Mouse (Mus musculus) neural tube, embryonic 12.5 days (tissue): ENCODE results near the gene Sri. TPM values are rescaled to one million over a fixed set of nuclear protein-coding genes. Genes with fewer than 3 reads are reported as not detected.
"Not testable (repeated sequence)": the region's sequence is repeated elsewhere in the genome, so short reads cannot be mapped to it uniquely, and the experiment has no call there.

ENCODE experiments used
- ATAC-seq: fragments of 200-750 bp; cut with Nextera tagmentation; 2 replicates; pipeline ENCODE4 v1.8.0; 2017; ENCODE audit warnings: low read depth, mild to moderate bottlenecking, moderate TSS enrichment, moderate library complexity; ENCODE audit not compliant: low FRiP score
- H3K27ac ChIP-seq: fragments of 300-500 bp; sonication (generic); 2 replicates; pipeline ENCODE4 v1.5.1; 2016
- H3K27me3 ChIP-seq: fragments of 300-500 bp; sonication (generic); replicated peaks from 2 replicates; pipeline ENCODE4 v1.6.1; 2016; ENCODE audit warnings: mild to moderate bottlenecking
- H3K36me3 ChIP-seq: fragments of 300-500 bp; sonication (generic); 2 replicates; pipeline ENCODE4 v1.6.1; 2016; ENCODE audit warnings: mild to moderate bottlenecking
- H3K4me1 ChIP-seq: fragments of 300-500 bp; sonication (generic); 2 replicates; pipeline ENCODE4 v1.6.1; 2016
- H3K4me2 ChIP-seq: fragments of 300-500 bp; sonication (generic); replicated peaks from 2 replicates; pipeline ENCODE4 v1.6.1; 2016; ENCODE audit warnings: mild to moderate bottlenecking
- H3K4me3 ChIP-seq: fragments of 300-500 bp; sonication (generic); 2 replicates; pipeline ENCODE4 v1.5.1; 2016
- H3K9ac ChIP-seq: fragments of 300-500 bp; sonication (generic); 2 replicates; pipeline ENCODE4 v1.6.1; 2016; ENCODE audit warnings: mild to moderate bottlenecking
- H3K9me3 ChIP-seq: fragments of 300-500 bp; sonication (generic); 2 replicates; pipeline ENCODE4 v1.6.1; 2016; ENCODE audit warnings: mild to moderate bottlenecking
- WGBS: fragments of 180-500 bp; shearing (Covaris S2); methylation state at CpG from one replicate; pipeline ENCODE4 v1.1.7; 2016; 5-methylcytosine and 5-hydroxymethylcytosine counted together
- polyA plus RNA-seq: library from polyadenylated mRNA; unstranded; fragments of >200 nt; fragmentation: Nextera tagmentation; extraction: Ambion mirVana; gene quantifications from 2 replicates; pipeline ENCODE4 v1.2.1, GENCODE M21; 2016

The Sri gene
- 164 and 171 TPM in 2 replicates for polyA plus RNA-seq

- 86% methylated on average over 6 of the region's 6 CpGs for WGBS
- Histone ChIP-seq H3K9me3 (no peaks in the 10 kb centered on the region), H3K27me3 (no peaks in the 10 kb centered on the region), H3K27ac (no peak within 1 kb of the TSS), H3K9ac (no peak within 1 kb of the TSS), H3K36me3 (no peaks in the 10 kb centered on the region), H3K4me3 (no peak within 1 kb of the TSS), H3K4me1 (no peaks in the 10 kb centered on the region), H3K4me2 (no peak within 1 kb of the TSS)
- ATAC-seq = no peak
Measured at GRCm38 (mm10) chr5:8045855-8046254, at the start of gene Sri. Gene Sri (plus strand): TSS chr5:8046078.

- Histone ChIP-seq H3K4me1 (no peaks in the 10 kb centered on the region), H3K27me3 (no peaks in the 10 kb centered on the region), H3K9me3 (no peaks in the 10 kb centered on the region), H3K27ac (no peak overlapping the region), H3K36me3 (no peaks in the 10 kb centered on the region), H3K9ac (no peak overlapping the region), H3K4me2 (no peak overlapping the region), H3K4me3 (no peak overlapping the region)
- ATAC-seq = peak; percentile 48; the same call in 1 of the 2 replicates
- 61% methylated on average over 8 of the region's 8 CpGs for WGBS
Measured at GRCm38 (mm10) chr5:7996401-7997044, 49.4 kb upstream of the Sri start.

GRCm38 (mm10) chr5:7997086-7997485 lies 48.8 kb upstream of the Sri start:
- no peaks in the 10 kb centered on the region for H3K27me3 ChIP-seq
- H3K4me3 ChIP-seq = no peak overlapping the region

GRCm38 (mm10) chr5:8000466-8000865 lies 45.4 kb upstream of the Sri start:
- Histone ChIP-seq H3K9me3 (no peaks in the 10 kb centered on the region), H3K36me3 (no peaks in the 10 kb centered on the region), H3K9ac (no peak overlapping the region), H3K4me3 (no peak overlapping the region), H3K27me3 (no peaks in the 10 kb centered on the region), H3K27ac (no peak overlapping the region), H3K4me1 (no peaks in the 10 kb centered on the region), H3K4me2 (no peak overlapping the region)
- ATAC-seq = no peak
- WGBS = 88% methylated on average over 10 of the region's 10 CpGs

More at GRCm38 (mm10) chr5:7997086-7997485, 48.8 kb upstream of the Sri start:
- Histone ChIP-seq H3K27ac (no peak overlapping the region), H3K9me3 (no peaks in the 10 kb centered on the region), H3K36me3 (no peaks in the 10 kb centered on the region), H3K9ac (no peak overlapping the region), H3K4me1 (no peaks in the 10 kb centered on the region), H3K4me2 (no peak overlapping the region)
- 95% methylated on average over 2 of the region's 2 CpGs for WGBS
- ATAC-seq = no peak

GRCm38 (mm10) chr5:8002827-8003226 lies 43.1 kb upstream of the Sri start:
- no peak for ATAC-seq
- H3K9ac ChIP-seq = no peak overlapping the region
- H3K27ac ChIP-seq = no peak overlapping the region
- H3K4me3 ChIP-seq = no peak overlapping the region
- H3K9me3 ChIP-seq = no peaks in the 10 kb centered on the region
- no peaks in the 10 kb centered on the region for H3K36me3 ChIP-seq
- H3K4me2 ChIP-seq = no peak overlapping the region
- H3K4me1 ChIP-seq = no peaks in the 10 kb centered on the region
- H3K27me3 ChIP-seq = no peaks in the 10 kb centered on the region

- H3K9ac ChIP-seq = no peak overlapping the region
Measured at GRCm38 (mm10) chr5:8013276-8013675, 32.6 kb upstream of the Sri start.

GRCm38 (mm10) chr5:8034596-8034995 lies 11.3 kb upstream of the Sri start:
- H3K9ac ChIP-seq, H3K9me3 ChIP-seq, H3K4me1 ChIP-seq, H3K27me3 ChIP-seq, ATAC-seq, H3K4me3 ChIP-seq, H3K4me2 ChIP-seq, H3K36me3 ChIP-seq, H3K27ac ChIP-seq: not testable (repeated sequence)
- 92% methylated on average over 6 of the region's 6 CpGs for WGBS

More at GRCm38 (mm10) chr5:8013276-8013675, 32.6 kb upstream of the Sri start:
- 82% methylated on average over 3 of the region's 3 CpGs for WGBS
- Histone ChIP-seq H3K36me3 (no peaks in the 10 kb centered on the region), H3K9me3 (peaks cover 9% of the 10 kb centered on the region; the same call in 1 of the 2 replicates), H3K4me2 (no peak overlapping the region), H3K27me3 (no peaks in the 10 kb centered on the region), H3K4me3 (no peak overlapping the region), H3K27ac (no peak overlapping the region), H3K4me1 (no peaks in the 10 kb centered on the region)
- no peak for ATAC-seq

GRCm38 (mm10) chr5:8053827-8054226 lies 7.9 kb downstream of the Sri start:
- Histone ChIP-seq H3K27me3 (no peaks in the 10 kb centered on the region), H3K4me3 (no peak overlapping the region), H3K9ac (no peak overlapping the region), H3K4me2 (no peak overlapping the region), H3K36me3 (no peaks in the 10 kb centered on the region), H3K27ac (no peak overlapping the region), H3K9me3 (no peaks in the 10 kb centered on the region), H3K4me1 (peaks cover 5% of the 10 kb centered on the region; the same call in 1 of the 2 replicates)
- WGBS = 94% methylated on average over 4 of the region's 4 CpGs
- ATAC-seq = no peak

GRCm38 (mm10) chr5:8055721-8056129 lies 9.8 kb downstream of the Sri start:
- H3K4me1 ChIP-seq = peaks cover 5% of the 10 kb centered on the region; the same call in 1 of the 2 replicates
- peak overlapping the region; percentile 62 for H3K4me2 ChIP-seq
- H3K27ac ChIP-seq = no peak overlapping the region
- no peaks in the 10 kb centered on the region for H3K36me3 ChIP-seq
- ATAC-seq = peak; percentile 25
- no peaks in the 10 kb centered on the region for H3K9me3 ChIP-seq
- no peaks in the 10 kb centered on the region for H3K27me3 ChIP-seq
- peak overlapping the region; percentile 57 for H3K4me3 ChIP-seq
- WGBS = 41% methylated on average over 8 of the region's 8 CpGs
- peak overlapping the region; percentile 86 for H3K9ac ChIP-seq

GRCm38 (mm10) chr5:8056141-8057017 lies 10.5 kb downstream of the Sri start:
- no peaks in the 10 kb centered on the region for H3K27me3 ChIP-seq
- ATAC-seq = peak; percentile 98
- H3K4me1 ChIP-seq = peaks cover 5% of the 10 kb centered on the region; the same call in 1 of the 2 replicates
- H3K36me3 ChIP-seq = no peaks in the 10 kb centered on the region
- peak overlapping the region; percentile 86 for H3K9ac ChIP-seq
- H3K27ac ChIP-seq = no peak overlapping the region; the same call in 1 of the 2 replicates
- peak overlapping the region; percentile 57 for H3K4me3 ChIP-seq
- 1% methylated on average over 59 of the region's 60 CpGs for WGBS
- no peaks in the 10 kb centered on the region for H3K9me3 ChIP-seq
- peak overlapping the region; percentile 62 for H3K4me2 ChIP-seq

GRCm38 (mm10) chr5:8057018-8057323 lies 11.1 kb downstream of the Sri start:
- Histone ChIP-seq H3K36me3 (no peaks in the 10 kb centered on the region), H3K4me3 (peak overlapping the region; percentile 57), H3K4me1 (peaks cover 5% of the 10 kb centered on the region; the same call in 1 of the 2 replicates), H3K9me3 (no peaks in the 10 kb centered on the region), H3K27ac (no peak overlapping the region), H3K27me3 (no peaks in the 10 kb centered on the region), H3K4me2 (peak overlapping the region; percentile 62), H3K9ac (peak overlapping the region; percentile 86; the same call in 1 of the 2 replicates)
- peak; percentile 34 for ATAC-seq
- WGBS = 56% methylated on average over 5 of the region's 5 CpGs

- peaks cover under 1% of the 10 kb centered on the region; the same call in 1 of the 2 replicates for H3K36me3 ChIP-seq
- no peak overlapping the region for H3K4me2 ChIP-seq
- no peaks in the 10 kb centered on the region for H3K27me3 ChIP-seq
- no peaks in the 10 kb centered on the region for H3K9me3 ChIP-seq
- H3K4me3 ChIP-seq = no peak overlapping the region
- peaks cover 5% of the 10 kb centered on the region; the same call in 1 of the 2 replicates for H3K4me1 ChIP-seq
- ATAC-seq = no peak
- H3K27ac ChIP-seq = no peak overlapping the region
- WGBS = 89% methylated on average over 7 of the region's 7 CpGs
- no peak overlapping the region for H3K9ac ChIP-seq
Measured at GRCm38 (mm10) chr5:8058056-8058455, 12.2 kb downstream of the Sri start.
